Mouse (Mus musculus) heart, embryonic 11.5 days (tissue): ENCODE data around the gene Gpnmb. TPM values are rescaled to one million over a fixed set of nuclear protein-coding genes. Genes with fewer than 3 reads are reported as not detected.

Source experiments
- ATAC-seq: fragments of 200-750 bp; cut with Nextera tagmentation; replicated peaks from 2 replicates; pipeline ENCODE4 v1.8.0; 2017; ENCODE audit warnings: moderate library complexity; ENCODE audit not compliant: insufficient number of reproducible peaks, low FRiP score, low TSS enrichment
- H3K27ac ChIP-seq: fragments of 300-500 bp; sonication (generic); 2 replicates; pipeline ENCODE4 v1.5.1; 2014; ENCODE audit warnings: mild to moderate bottlenecking, low read depth, low read length
- H3K27me3 ChIP-seq: fragments of 300-500 bp; sonication (generic); 2 replicates; pipeline ENCODE4 v1.6.1; 2014; ENCODE audit warnings: mild to moderate bottlenecking, low read length, mixed read lengths; ENCODE audit not compliant: control insufficient read depth, insufficient read depth
- H3K36me3 ChIP-seq: fragments of 300-500 bp; sonication (generic); 2 replicates; pipeline ENCODE4 v1.6.1; 2014; ENCODE audit warnings: mild to moderate bottlenecking, low read length, moderate library complexity, mixed read lengths; ENCODE audit not compliant: control insufficient read depth, insufficient read depth
- H3K4me1 ChIP-seq: fragments of 300-500 bp; sonication (generic); 2 replicates; pipeline ENCODE4 v1.6.1; 2014; ENCODE audit warnings: low read length; ENCODE audit not compliant: control insufficient read depth, insufficient read depth
- H3K4me2 ChIP-seq: fragments of 300-500 bp; sonication (generic); 2 replicates; pipeline ENCODE4 v1.6.1; 2014; ENCODE audit warnings: mild to moderate bottlenecking, moderate library complexity
- H3K4me3 ChIP-seq: fragments of 300-500 bp; sonication (generic); 2 replicates; pipeline ENCODE4 v1.5.1; 2014; ENCODE audit warnings: low read depth, low read length
- H3K9ac ChIP-seq: fragments of 300-500 bp; sonication (generic); 2 replicates; pipeline ENCODE4 v1.6.1; 2014; ENCODE audit warnings: mild to moderate bottlenecking, low read depth, low read length, moderate library complexity
- H3K9me3 ChIP-seq: fragments of 300-500 bp; sonication (generic); replicated peaks from 2 replicates; pipeline ENCODE4 v1.6.1; 2016; ENCODE audit warnings: low read length; ENCODE audit not compliant: control insufficient read depth
- WGBS: fragments of 180-500 bp; shearing (Covaris S2); extraction: QIAGEN DNeasy Blood & Tissue Kit; methylation state at CpG from one replicate; pipeline ENCODE4 v1.1.7; 2014; ENCODE audit not compliant: insufficient replicate concordance; 5-methylcytosine and 5-hydroxymethylcytosine counted together
- polyA plus RNA-seq: library from polyadenylated mRNA; unstranded; fragments of >200 nt; fragmentation: Nextera tagmentation; extraction: Ambion mirVana; gene quantifications from 2 replicates; pipeline ENCODE4 v1.2.1, GENCODE M21; 2014

Gpnmb gene
- polyA plus RNA-seq, 1 experiment from 2014 or later = 0.09 TPM

GRCm38 (mm10) chr6:49009161-49009555 lies 27.2 kb upstream of the Gpnmb start:
- Histone ChIP-seq H3K27me3 (no peaks in the 10 kb centered on the region), H3K4me2 (peak overlapping the region; percentile 66), H3K36me3 (no peaks in the 10 kb centered on the region), H3K27ac (no peak overlapping the region), H3K9me3 (no peaks in the 10 kb centered on the region), H3K4me1 (no peaks in the 10 kb centered on the region), H3K4me3 (no peak overlapping the region), H3K9ac (no peak overlapping the region)
- ATAC-seq = no peak
- 30% methylated on average over 7 of the region's 7 CpGs for WGBS

GRCm38 (mm10) chr6:49009665-49010064 lies 26.7 kb upstream of the Gpnmb start:
- 73% methylated on average over 1 of the region's 1 CpGs for WGBS
- no peak overlapping the region for H3K4me3 ChIP-seq
- no peak for ATAC-seq

GRCm38 (mm10) chr6:49011191-49011590 lies 25.2 kb upstream of the Gpnmb start:
- no peak overlapping the region for H3K4me2 ChIP-seq
- 71% methylated on average over 5 of the region's 5 CpGs for WGBS
- no peaks in the 10 kb centered on the region for H3K27me3 ChIP-seq
- no peak overlapping the region for H3K4me3 ChIP-seq
- ATAC-seq = no peak
- H3K9me3 ChIP-seq = no peaks in the 10 kb centered on the region
- no peak overlapping the region for H3K9ac ChIP-seq
- H3K4me1 ChIP-seq = no peaks in the 10 kb centered on the region
- no peak overlapping the region for H3K27ac ChIP-seq
- no peaks in the 10 kb centered on the region for H3K36me3 ChIP-seq

More at GRCm38 (mm10) chr6:49009665-49010064, 26.7 kb upstream of the Gpnmb start:
- no peaks in the 10 kb centered on the region for H3K9me3 ChIP-seq
- H3K27me3 ChIP-seq = no peaks in the 10 kb centered on the region
- no peak overlapping the region for H3K27ac ChIP-seq
- no peak overlapping the region for H3K4me2 ChIP-seq
- no peak overlapping the region for H3K9ac ChIP-seq
- H3K36me3 ChIP-seq = no peaks in the 10 kb centered on the region
- no peaks in the 10 kb centered on the region for H3K4me1 ChIP-seq

- ATAC-seq = no peak
- no peak overlapping the region for H3K4me3 ChIP-seq
- no peaks in the 10 kb centered on the region for H3K4me1 ChIP-seq
- H3K4me2 ChIP-seq = no peak overlapping the region
- H3K27ac ChIP-seq = no peak overlapping the region
- H3K9ac ChIP-seq = no peak overlapping the region
- no peaks in the 10 kb centered on the region for H3K36me3 ChIP-seq
- 73% methylated on average over 4 of the region's 4 CpGs for WGBS
- H3K9me3 ChIP-seq = no peaks in the 10 kb centered on the region
- H3K27me3 ChIP-seq = no peaks in the 10 kb centered on the region
Measured at GRCm38 (mm10) chr6:49013023-49013422, 23.3 kb upstream of the Gpnmb start.

GRCm38 (mm10) chr6:49013458-49013857 lies 22.9 kb upstream of the Gpnmb start:
- H3K36me3 ChIP-seq = no peaks in the 10 kb centered on the region
- no peak for ATAC-seq
- no peak overlapping the region for H3K4me3 ChIP-seq
- no peak overlapping the region for H3K4me2 ChIP-seq
- H3K27ac ChIP-seq = no peak overlapping the region
- H3K4me1 ChIP-seq = no peaks in the 10 kb centered on the region
- WGBS = 81% methylated on average over 3 of the region's 3 CpGs
- no peaks in the 10 kb centered on the region for H3K9me3 ChIP-seq
- H3K9ac ChIP-seq = no peak overlapping the region
- no peaks in the 10 kb centered on the region for H3K27me3 ChIP-seq

GRCm38 (mm10) chr6:49017150-49017549 lies 19.2 kb upstream of the Gpnmb start:
- Histone ChIP-seq H3K9ac (no peak overlapping the region), H3K27ac (no peak overlapping the region), H3K9me3 (no peaks in the 10 kb centered on the region), H3K27me3 (no peaks in the 10 kb centered on the region), H3K4me2 (no peak overlapping the region), H3K4me1 (0 out of 2 replicates have a peak, but pooled peaks cover 4% of the 10 kb centered on the region), H3K4me3 (no peak overlapping the region), H3K36me3 (no peaks in the 10 kb centered on the region)
- 59% methylated on average over 12 of the region's 12 CpGs for WGBS
- ATAC-seq = no peak

GRCm38 (mm10) chr6:49019341-49019740 lies 17.0 kb upstream of the Gpnmb start:
- WGBS = 88% methylated on average over 1 of the region's 1 CpGs
- no peak overlapping the region for H3K4me2 ChIP-seq
- H3K9me3 ChIP-seq = no peaks in the 10 kb centered on the region
- H3K27ac ChIP-seq = no peak overlapping the region
- no peaks in the 10 kb centered on the region for H3K27me3 ChIP-seq
- H3K9ac ChIP-seq = no peak overlapping the region
- no peak overlapping the region for H3K4me3 ChIP-seq
- 0 out of 2 replicates have a peak, but pooled peaks cover 4% of the 10 kb centered on the region for H3K4me1 ChIP-seq
- no peaks in the 10 kb centered on the region for H3K36me3 ChIP-seq
- no peak for ATAC-seq

GRCm38 (mm10) chr6:49021141-49022012 lies 15.0 kb upstream of the Gpnmb start:
- Histone ChIP-seq H3K27ac (no peak overlapping the region), H3K27me3 (no peaks in the 10 kb centered on the region), H3K36me3 (no peaks in the 10 kb centered on the region), H3K9ac (no peak overlapping the region), H3K9me3 (no peaks in the 10 kb centered on the region), H3K4me3 (no peak overlapping the region), H3K4me2 (no peak overlapping the region), H3K4me1 (0 out of 2 replicates have a peak, but pooled peaks cover 4% of the 10 kb centered on the region)
- 76% methylated on average over 14 of the region's 14 CpGs for WGBS
- no peak for ATAC-seq

- no peaks in the 10 kb centered on the region for H3K9me3 ChIP-seq
- WGBS = 79% methylated on average over 2 of the region's 2 CpGs
Measured at GRCm38 (mm10) chr6:49022384-49022783, 14.0 kb upstream of the Gpnmb start.

More at GRCm38 (mm10) chr6:49022384-49022783, 14.0 kb upstream of the Gpnmb start:
- 0 out of 2 replicates have a peak, but pooled peaks cover 4% of the 10 kb centered on the region for H3K4me1 ChIP-seq
- no peaks in the 10 kb centered on the region for H3K36me3 ChIP-seq
- no peak overlapping the region for H3K4me2 ChIP-seq
- H3K4me3 ChIP-seq = no peak overlapping the region
- H3K9ac ChIP-seq = no peak overlapping the region
- ATAC-seq = no peak
- no peak overlapping the region for H3K27ac ChIP-seq
- H3K27me3 ChIP-seq = no peaks in the 10 kb centered on the region
